8 mouse cellular contexts compared by ENCODE assay signal in the genomic region with DNA sequence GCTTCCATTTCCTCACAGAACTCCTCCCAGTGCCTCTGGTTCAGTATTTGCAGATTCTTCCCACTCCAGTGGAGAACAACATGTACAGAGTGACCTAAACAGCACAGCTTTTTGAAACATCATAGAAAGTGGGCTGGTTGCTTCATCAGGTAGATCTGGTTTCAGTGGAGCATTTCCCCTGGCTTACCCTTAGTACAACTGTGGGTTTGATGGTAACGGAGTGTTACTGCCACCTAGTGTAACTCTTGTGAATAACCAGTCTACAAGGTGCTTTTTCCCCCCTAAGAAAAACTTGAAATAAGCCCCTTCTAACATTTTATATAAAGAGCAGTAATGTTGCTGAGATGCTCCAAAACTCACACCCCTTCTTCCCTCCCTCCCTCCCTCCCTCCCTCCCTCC. TPM values are rescaled to one million over a fixed set of nuclear protein-coding genes. Genes with fewer than 3 reads are reported as not detected.
DNase-seq lines count a peak whose midpoint lies in the region; ATAC-seq and TF ChIP-seq lines count a peak whose summit lies in the region.
"Had no signal": no experiment of that assay in that cellular context is flagged by ENCODE, and none has a peak within 500 bp of the region (broad histone marks: within the 10 kb centered on the region; RNA-seq: fewer than 3 reads in every experiment).

No protein-coding gene starts in this region.

- H3K27me3 ChIP-seq in MEL (ENCODE audit: control insufficient read depth in 1 of 2, insufficient read depth in 2 of 2, low read length in 2 of 2): peaks cover 0 to 2% of the 10 kb centered on the region in 2 experiments; a peak in 1 of 4 replicates
- H3K27me3 ChIP-seq in limb, embryonic 14.5 days (ENCODE audit: control insufficient read depth, insufficient read depth, low read length): no peaks in the 10 kb centered on the region
- H3K27me3 ChIP-seq: liver, embryonic 15.5 days had no signal

- H3K27ac ChIP-seq in MEL (ENCODE audit: control insufficient read depth, low read depth, low read length): no peak overlapping the region
- no peak overlapping the region for H3K27ac ChIP-seq in limb, embryonic 14.5 days (replicated peaks; ENCODE audit: low read depth, low read length)
- H3K27ac ChIP-seq: liver, embryonic 15.5 days had no signal

- H3K9me3 ChIP-seq in MEL (replicated peaks; ENCODE audit: insufficient read depth, low read length): no peaks in the 10 kb centered on the region
- H3K9me3 ChIP-seq in limb, embryonic 14.5 days (ENCODE audit: control insufficient read depth, low read length): no peaks in the 10 kb centered on the region
- H3K9me3 ChIP-seq: liver, embryonic 15.5 days had no signal

- no peak for TF ChIP-seq POLR2A in MEL (IDR thresholded peaks at IDR 0.05; ENCODE audit: control insufficient read depth in 1 of 2, insufficient read depth in 1 of 2, low read depth in 1 of 2, low read length in 2 of 2, poor library complexity in 1 of 2)
- no peak for TF ChIP-seq POLR2A in limb, embryonic 14.5 days (IDR thresholded peaks at IDR 0.05; ENCODE audit: borderline replicate concordance, extremely low read depth, insufficient read depth, insufficient read length)

- WGBS in limb, embryonic 14.5 days: 7% methylated on average over 1 of the region's 1 CpGs

- TF ChIP-seq EP300 in MEL (IDR thresholded peaks at IDR 0.05; ENCODE audit: low read depth in 1 of 2, low read length in 2 of 2): no peak

- peak; percentile 84 for TF ChIP-seq RAD21 in MEL (IDR thresholded peaks at IDR 0.05; ENCODE audit: low read depth, low read length)

- no peak overlapping the region for H3K4me3 ChIP-seq in MEL (ENCODE audit: control insufficient read depth in 1 of 2, insufficient read depth in 1 of 2, low read depth in 2 of 2, low read length in 2 of 2)
- H3K4me3 ChIP-seq in limb, embryonic 14.5 days (replicated peaks; ENCODE audit: low read length): no peak overlapping the region
- H3K4me3 ChIP-seq: liver, embryonic 15.5 days had no signal

- DNase-seq in left cerebral cortex, adult 11 months (ENCODE audit: low spot score): peak; percentile 19
- no peak for DNase-seq in left cerebral cortex, postnatal 36 days (ENCODE audit: low spot score in 2 of 2)
- DNase-seq in MEL (ENCODE audit: low read depth, low spot score): peak; percentile 77
- peak; percentile 16 for DNase-seq in embryo, embryonic 11.5 days (ENCODE audit: low read depth, low spot score)
- DNase-seq in limb, embryonic 14.5 days (ENCODE audit: low spot score): peak; percentile 60
- peak; percentile 57 for DNase-seq in retina, postnatal 1 day
- DNase-seq in adrenal gland, postnatal 4 days (ENCODE audit: low spot score in 2 of 2): no peak

- peaks cover 0 to 2% of the 10 kb centered on the region in 2 experiments; a peak in 1 of 4 replicates for H3K36me3 ChIP-seq in MEL (ENCODE audit: control insufficient read depth in 1 of 2, insufficient read depth in 2 of 2, low read length in 2 of 2)
- no peaks in the 10 kb centered on the region for H3K36me3 ChIP-seq in limb, embryonic 14.5 days (ENCODE audit: control insufficient read depth, insufficient read depth, low read length)
- H3K36me3 ChIP-seq: liver, embryonic 15.5 days had no signal

- no peaks in the 10 kb centered on the region for H3K79me2 ChIP-seq in MEL (ENCODE audit: control insufficient read depth, insufficient read depth, low read length, poor library complexity)

- peak; percentile 33 to 80 (median 78); a peak in 5 of 6 replicates for TF ChIP-seq CTCF in MEL (IDR thresholded peaks at IDR 0.05 in 2 of 3, conservative IDR thresholded peaks at IDR 0.05 in 1 of 3; ENCODE audit: control insufficient read depth in 1 of 3, insufficient read depth in 1 of 3, low read depth in 2 of 3, low read length in 3 of 3, poor library complexity in 1 of 3, severe bottlenecking in 1 of 3)

- peaks cover 0 to 4% of the 10 kb centered on the region in 2 experiments; a peak in 1 of 4 replicates for H3K4me1 ChIP-seq in MEL (ENCODE audit: control insufficient read depth in 1 of 2, insufficient read depth in 2 of 2, low read length in 2 of 2)
- H3K4me1 ChIP-seq in limb, embryonic 14.5 days (ENCODE audit: control insufficient read depth, insufficient read depth, low read length): no peaks in the 10 kb centered on the region
- H3K4me1 ChIP-seq: liver, embryonic 15.5 days had no signal

- H3K9ac ChIP-seq in MEL (ENCODE audit: control insufficient read depth, low read depth, low read length, poor library complexity, severe bottlenecking): no peak overlapping the region
- no peak overlapping the region for H3K9ac ChIP-seq in limb, embryonic 14.5 days (ENCODE audit: low read depth, low read length, severe bottlenecking)
- H3K9ac ChIP-seq: liver, embryonic 15.5 days had no signal

- 0 out of 2 replicates have a peak, but pooled peaks have one; percentile 34 for ATAC-seq in limb, embryonic 14.5 days (ENCODE audit: low FRiP score, low read depth)

- intact Hi-C loops in left cerebral cortex, postnatal 36 days (cut with DNase I): loop anchor here (2.0 to 10.0 kb wide), 2 partner anchors 17 to 1231 kb away; no protein-coding TSS in a partner anchor

- no peak overlapping the region for H3K4me2 ChIP-seq in limb, embryonic 14.5 days (replicated peaks; ENCODE audit: low read depth, low read length, severe bottlenecking)
- H3K4me2 ChIP-seq: liver, embryonic 15.5 days had no signal

TF ChIP-seq in MEL, 35 proteins besides CTCF, POLR2A, EP300 and RAD21:
- TF ChIP-seq SMC3 (IDR thresholded peaks at IDR 0.05; ENCODE audit: low read depth, low read length) (peak; percentile 79), TAL1 (IDR thresholded peaks at IDR 0.05; ENCODE audit: low read length) (no peak), UBTF (IDR thresholded peaks at IDR 0.05; ENCODE audit: borderline replicate concordance, insufficient read depth, low read depth, low read length) (no peak), ZC3H11A (IDR thresholded peaks at IDR 0.05; ENCODE audit: low read depth, low read length) (peak; percentile 59), SIN3A (IDR thresholded peaks at IDR 0.05; ENCODE audit: low read length) (no peak)

RNA-seq across cellular contexts. Expression of gene Lpcat4, which starts 23.3 kb away (rescaled TPM):
- total RNA-seq in left cerebral cortex, postnatal 36 days (2021): 100 to 1,000 TPM; 162 to 163 TPM
- total RNA-seq in MEL (2012; rRNA removed): 11.7 and 13.9 TPM in 2 replicates
- 10 to 100 TPM in 1 of 2 experiments, not detected in 1; 69.9 TPM for polyA plus RNA-seq in MEL (2012; ENCODE audit: insufficient read depth in 1 of 2, insufficient read length in 2 of 2, low read depth in 1 of 2, low replicate concordance in 2 of 2, missing spikeins in 1 of 2)
- 39.9 and 64.6 TPM in 2 replicates for polyA plus RNA-seq in limb, embryonic 14.5 days (2012; rRNA removed)
- 19.7 and 20.9 TPM in 2 replicates for polyA plus RNA-seq in limb, embryonic 14.5 days (2014; fragmentation: Nextera tagmentation; extraction: Ambion mirVana)
- 10 to 100 TPM in 1 of 2 experiments, 1 to 10 TPM in 1; 8.2 to 12.5 TPM for total RNA-seq in adrenal gland, postnatal 4 days (2021)

RNA-seq across cellular contexts. Expression of gene Nutm1, which starts 43.1 kb away (rescaled TPM):
- total RNA-seq in left cerebral cortex, postnatal 36 days (2021): under 1 TPM in 1 of 2 experiments, not detected in 1; 0.20 TPM
- 0.04 TPM in 1 of 2 replicates, not detected in the other for total RNA-seq in MEL (2012; rRNA removed)
- polyA plus RNA-seq in MEL (2012; ENCODE audit: insufficient read depth in 1 of 2, insufficient read length in 2 of 2, low read depth in 1 of 2, low replicate concordance in 2 of 2, missing spikeins in 1 of 2): under 1 TPM in 1 of 2 experiments, not detected in 1; 0.13 TPM
- not detected in 2 replicates for polyA plus RNA-seq in limb, embryonic 14.5 days (2012; rRNA removed)
- polyA plus RNA-seq in limb, embryonic 14.5 days (2014; fragmentation: Nextera tagmentation; extraction: Ambion mirVana): not detected in 2 replicates
- not detected for total RNA-seq in adrenal gland, postnatal 4 days (2021)

RNA-seq across cellular contexts. Expression of gene Nop10, which starts 45.7 kb away (rescaled TPM):
- total RNA-seq in left cerebral cortex, postnatal 36 days (2021): 10 to 100 TPM; 50.4 to 51.7 TPM
- 275 and 283 TPM in 2 replicates for total RNA-seq in MEL (2012; rRNA removed)
- polyA plus RNA-seq in MEL (2012; ENCODE audit: insufficient read depth in 1 of 2, insufficient read length in 2 of 2, low read depth in 1 of 2, low replicate concordance in 2 of 2, missing spikeins in 1 of 2): 100 to 1,000 TPM in 1 of 2 experiments, not detected in 1; 253 TPM
- polyA plus RNA-seq in limb, embryonic 14.5 days (2012; rRNA removed): 147 and 150 TPM in 2 replicates
- polyA plus RNA-seq in limb, embryonic 14.5 days (2014; fragmentation: Nextera tagmentation; extraction: Ambion mirVana): 193 and 210 TPM in 2 replicates
- total RNA-seq in adrenal gland, postnatal 4 days (2021): 10 to 100 TPM; 89.3 to 93.9 TPM

RNA-seq across cellular contexts. Expression of gene Slc12a6, which starts 49.6 kb away (rescaled TPM):
- total RNA-seq in left cerebral cortex, postnatal 36 days (2021): 100 to 1,000 TPM; 114 to 134 TPM
- 20.4 and 21.7 TPM in 2 replicates for total RNA-seq in MEL (2012; rRNA removed)
- polyA plus RNA-seq in MEL (2012; ENCODE audit: insufficient read depth in 1 of 2, insufficient read length in 2 of 2, low read depth in 1 of 2, low replicate concordance in 2 of 2, missing spikeins in 1 of 2): 10 to 100 TPM in 1 of 2 experiments, not detected in 1; 21.2 TPM
- polyA plus RNA-seq in limb, embryonic 14.5 days (2012; rRNA removed): 32.5 TPM in 2 replicates
- polyA plus RNA-seq in limb, embryonic 14.5 days (2014; fragmentation: Nextera tagmentation; extraction: Ambion mirVana): 14.1 and 15.4 TPM in 2 replicates
- 10 to 100 TPM; 52.8 to 54.2 TPM for total RNA-seq in adrenal gland, postnatal 4 days (2021)

RNA-seq across cellular contexts. Expression of gene Gm21985, which starts 50.1 kb away (rescaled TPM):
- total RNA-seq in left cerebral cortex, postnatal 36 days (2021): 1 to 10 TPM in 1 of 2 experiments, not detected in 1; 4.8 TPM
- 0.04 TPM in 1 of 2 replicates, not detected in the other for total RNA-seq in MEL (2012; rRNA removed)
- not detected for polyA plus RNA-seq in MEL (2012; ENCODE audit: insufficient read depth in 1 of 2, insufficient read length in 2 of 2, low read depth in 1 of 2, low replicate concordance in 2 of 2, missing spikeins in 1 of 2)
- 0.03 TPM in 1 of 2 replicates, not detected in the other for polyA plus RNA-seq in limb, embryonic 14.5 days (2012; rRNA removed)
- polyA plus RNA-seq in limb, embryonic 14.5 days (2014; fragmentation: Nextera tagmentation; extraction: Ambion mirVana): not detected in 2 replicates
- total RNA-seq in adrenal gland, postnatal 4 days (2021): not detected
- polyA plus RNA-seq: liver, embryonic 15.5 days had no signal

Comparison
In these comparisons a context has a peak if more than half of its experiments do, and no peak if none do; other contexts are left out.
1. DNase-seq: peak in left cerebral cortex, adult 11 months (single experiment), MEL (single experiment), embryo, embryonic 11.5 days (single experiment), limb, embryonic 14.5 days (single experiment) and retina, postnatal 1 day (single experiment); none in left cerebral cortex, postnatal 36 days (0 of 2) and adrenal gland, postnatal 4 days (0 of 2).
2. RNA of gene Lpcat4, which starts 23.3 kb away (total RNA-seq): 162 to 163 TPM in left cerebral cortex, postnatal 36 days; 8.2 to 12.5 TPM in adrenal gland, postnatal 4 days and 11.7 to 13.9 TPM in MEL; every median in the first group is over 10 times any median in the second.